Mouse (Mus musculus) 3T3-L1 (cell line): ENCODE results near the gene Hmga2.

Experiments
- DNase-seq: peaks from one replicate; pipeline ENCODE4 v3.0.0-alpha.2; 2015; ENCODE audit warnings: low read depth, low spot score

Hmga2 gene

DNA sequence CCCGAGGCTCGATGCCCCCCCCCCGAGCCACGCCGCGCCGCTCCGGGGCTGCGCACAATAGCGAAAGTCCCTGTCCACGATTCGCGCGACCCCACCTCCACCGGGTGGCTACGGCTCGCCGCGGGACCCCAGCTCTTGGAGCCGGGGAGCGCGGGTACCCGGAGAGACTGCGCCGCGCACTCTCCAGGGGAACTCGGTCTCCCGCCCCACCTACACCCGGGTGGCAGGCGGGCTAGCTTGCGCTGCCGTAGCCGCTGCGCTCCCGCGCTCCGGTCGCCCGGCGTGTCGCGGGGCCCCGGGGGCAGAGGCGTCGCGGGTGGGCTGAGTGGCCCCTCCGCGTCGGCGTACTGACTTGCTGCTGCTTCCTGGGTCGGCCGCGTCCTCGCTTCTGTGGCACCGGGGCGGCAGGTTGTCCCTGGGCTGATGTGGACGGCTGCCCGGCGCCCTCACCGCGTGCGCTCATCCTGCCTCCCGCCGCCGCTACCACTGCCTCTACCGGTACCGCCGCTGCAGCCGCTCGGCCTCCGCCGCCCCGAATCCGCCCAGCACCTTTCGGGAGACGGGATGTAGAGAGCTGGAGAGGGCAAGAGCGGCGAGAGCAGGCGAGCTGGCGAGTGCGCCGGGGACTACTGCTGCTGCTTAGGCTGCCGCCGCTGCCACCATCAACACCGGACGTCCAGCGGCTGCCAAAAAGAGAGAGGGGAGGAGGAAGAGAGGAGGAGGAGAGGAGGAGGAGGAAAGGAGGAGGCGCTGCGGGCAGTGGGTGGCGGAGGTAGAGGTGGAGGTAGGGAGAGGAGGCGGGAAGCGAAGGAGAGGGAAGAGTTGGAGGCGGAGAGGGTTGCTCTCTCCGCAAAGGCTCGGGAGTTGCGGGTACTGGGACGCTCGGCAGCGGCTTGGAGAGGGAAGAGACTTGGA lies at the start of gene Hmga2:
Gene Hmga2 (minus strand): TSS at position 869 of the 915 bp plus-strand sequence.
- no peak for DNase-seq

DNA sequence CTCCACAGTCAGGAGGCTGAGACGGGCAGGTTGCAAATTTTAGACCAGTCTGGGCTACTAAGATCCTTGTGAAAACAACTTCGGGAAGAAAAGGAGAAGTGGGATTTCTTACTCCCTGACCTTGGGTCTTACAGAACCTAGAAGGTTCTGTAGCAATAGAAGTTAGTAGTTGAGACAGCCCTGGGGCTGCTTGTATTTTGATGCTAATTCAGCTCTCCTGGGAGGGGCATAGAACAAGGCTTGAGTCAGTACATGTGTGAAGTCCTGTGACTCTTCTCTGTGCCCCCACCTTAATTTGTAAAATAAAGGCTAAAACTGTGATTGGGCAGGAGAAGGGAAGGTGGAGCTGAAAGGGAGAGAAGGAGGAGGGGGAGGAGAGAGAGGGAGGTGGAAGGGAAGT lies 46.7 kb upstream of the Hmga2 start:
- DNase-seq, result no peak

DNA sequence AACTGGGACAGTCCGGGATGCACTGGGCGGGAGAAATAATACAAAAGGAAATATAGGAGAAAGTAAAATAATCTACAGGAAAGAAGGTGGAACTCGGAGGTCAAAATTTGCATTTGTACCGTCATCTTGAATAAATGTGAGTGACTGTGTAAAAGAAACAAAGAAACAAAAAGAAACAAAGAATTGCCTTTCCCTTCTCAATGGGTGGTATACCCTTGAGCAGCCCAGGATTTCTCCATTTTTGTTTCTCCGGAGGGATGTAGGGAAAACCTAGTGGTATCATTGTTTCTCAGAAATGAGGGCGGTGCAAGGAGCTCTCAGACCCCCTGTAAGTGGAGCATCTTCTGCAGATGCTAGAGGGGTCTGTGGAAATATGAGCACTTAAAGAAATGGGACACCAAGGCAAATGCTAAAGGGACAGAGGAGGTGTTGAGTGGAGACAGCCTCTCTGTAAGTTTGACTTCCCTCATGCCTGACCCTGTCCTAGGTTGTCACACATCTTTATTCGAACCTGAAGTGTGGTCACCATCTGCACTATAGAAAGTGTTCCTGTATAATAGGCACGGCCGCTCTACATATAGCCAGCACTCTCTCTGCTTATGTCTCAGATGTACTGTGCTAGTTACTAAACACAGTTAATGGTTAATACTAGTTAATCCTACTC lies 45.8 kb upstream of the Hmga2 start:
- no peak for DNase-seq

DNA sequence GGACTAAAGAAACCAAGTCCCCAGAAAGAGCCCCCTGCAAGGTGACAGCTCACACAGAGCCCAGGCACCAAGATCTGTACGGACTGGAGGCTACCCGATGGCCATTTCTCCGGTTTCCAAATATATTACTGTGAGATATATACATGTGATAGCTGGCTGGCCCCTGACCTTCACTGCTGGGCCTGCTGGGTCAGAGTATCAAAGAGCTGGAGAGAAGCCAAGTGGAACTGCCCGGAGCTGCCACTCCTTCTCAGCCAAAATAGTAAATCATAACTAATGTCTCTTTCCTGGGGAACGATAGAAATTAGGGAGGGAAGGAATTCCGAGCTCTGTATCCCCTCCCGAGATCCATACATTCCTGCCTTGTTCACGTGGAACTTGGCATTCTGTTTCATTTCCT lies 40.0 kb upstream of the Hmga2 start:
- DNase-seq, result no peak

DNA sequence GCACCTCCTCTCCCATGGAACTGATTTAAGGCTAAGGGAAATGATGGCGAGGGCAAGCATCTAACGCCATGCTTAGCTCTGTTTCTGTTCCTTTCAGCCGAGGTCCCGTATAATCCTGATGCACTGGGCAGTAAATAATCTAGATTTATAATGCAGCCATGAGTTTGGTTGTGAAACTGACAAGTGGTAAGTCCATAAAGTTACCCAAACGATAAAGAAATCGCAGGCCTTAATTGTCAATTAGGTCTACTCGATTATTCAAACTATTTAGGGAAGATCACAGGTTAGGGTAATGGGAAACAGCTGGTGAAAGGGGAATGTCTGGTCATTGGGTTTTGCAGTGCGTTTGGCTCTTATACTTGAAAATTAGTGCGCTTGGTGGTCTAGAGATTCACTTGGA lies 37.5 kb upstream of the Hmga2 start:
- no peak for DNase-seq

DNA sequence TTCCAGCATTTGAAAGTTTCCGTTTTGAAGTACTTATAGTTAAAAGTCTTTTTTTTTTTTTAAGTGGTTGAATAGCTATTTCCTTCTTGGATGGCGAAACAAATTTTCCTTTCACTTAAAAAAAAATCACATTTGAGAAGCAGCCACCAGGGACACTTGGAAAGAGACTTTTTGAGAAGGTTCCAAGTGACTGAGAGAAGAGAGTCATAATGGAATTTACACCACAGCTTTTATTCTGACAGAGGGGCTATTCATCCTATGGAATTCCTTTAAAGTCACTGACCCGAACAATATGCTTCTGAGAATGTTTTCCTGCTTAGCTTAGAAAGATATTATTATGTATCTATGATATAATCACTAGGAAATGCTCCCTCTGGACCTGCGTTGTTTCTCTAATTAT lies 36.7 kb upstream of the Hmga2 start:
- DNase-seq, result peak; percentile 60

DNA sequence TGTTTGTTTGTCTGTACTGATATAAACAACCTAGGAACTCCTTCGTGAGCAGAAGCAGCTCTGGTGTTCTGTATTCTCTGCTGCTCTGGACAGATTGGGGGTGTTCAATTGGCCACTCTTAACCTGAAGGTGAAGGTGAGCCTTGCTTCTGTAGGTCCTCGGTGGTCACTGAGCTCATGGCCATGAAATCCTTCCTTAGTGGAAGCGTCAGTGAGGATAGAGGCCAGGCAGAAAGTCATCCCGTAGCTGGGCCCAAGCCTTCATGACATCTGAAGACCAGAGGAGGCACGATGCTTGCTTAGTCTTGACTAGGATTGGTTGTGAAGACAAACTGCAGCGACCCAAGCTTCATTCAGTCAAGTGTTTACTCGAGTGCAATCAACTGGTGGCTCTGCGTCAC lies 35.9 kb upstream of the Hmga2 start:
- DNase-seq, result no peak

DNA sequence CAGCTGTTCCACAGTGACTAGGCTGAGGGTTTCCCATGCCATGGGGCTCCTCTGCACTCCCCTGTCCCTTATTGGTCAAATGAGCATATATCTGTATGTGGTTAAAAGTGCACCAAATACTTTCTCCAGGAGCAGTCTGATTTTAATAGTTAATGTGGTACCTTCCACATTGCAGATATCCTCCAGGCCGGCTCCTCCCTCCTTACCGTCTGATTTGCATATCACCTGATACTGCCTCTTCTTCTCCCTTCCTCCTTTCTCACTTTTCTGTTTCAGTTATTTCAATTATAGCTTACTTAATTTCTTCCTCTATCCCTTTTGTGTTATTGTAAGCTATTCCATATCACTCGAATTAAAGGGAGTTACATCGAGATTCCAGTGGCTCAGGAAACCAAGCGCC lies 27.7 kb upstream of the Hmga2 start:
- no peak for DNase-seq

DNA sequence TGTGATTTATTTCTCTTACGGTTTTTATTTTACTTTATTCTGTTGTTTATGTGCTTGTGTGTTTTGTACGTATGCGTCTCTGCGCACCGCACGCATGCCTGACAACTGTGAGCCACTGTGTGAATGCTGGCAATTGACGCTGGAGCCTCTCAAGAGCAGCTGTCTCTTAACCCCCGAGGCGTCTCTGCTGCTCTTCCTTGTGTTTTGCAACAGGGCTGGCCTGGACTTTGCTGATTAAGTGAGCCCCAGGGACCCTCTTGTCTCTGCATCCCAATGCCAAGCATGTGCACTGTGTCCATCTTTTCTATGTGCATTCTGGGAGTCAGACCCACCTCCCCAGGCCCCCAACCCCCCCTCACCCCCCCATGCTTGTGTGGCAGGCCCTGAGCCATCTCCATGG lies 24.5 kb upstream of the Hmga2 start:
- DNase-seq, result no peak

DNA sequence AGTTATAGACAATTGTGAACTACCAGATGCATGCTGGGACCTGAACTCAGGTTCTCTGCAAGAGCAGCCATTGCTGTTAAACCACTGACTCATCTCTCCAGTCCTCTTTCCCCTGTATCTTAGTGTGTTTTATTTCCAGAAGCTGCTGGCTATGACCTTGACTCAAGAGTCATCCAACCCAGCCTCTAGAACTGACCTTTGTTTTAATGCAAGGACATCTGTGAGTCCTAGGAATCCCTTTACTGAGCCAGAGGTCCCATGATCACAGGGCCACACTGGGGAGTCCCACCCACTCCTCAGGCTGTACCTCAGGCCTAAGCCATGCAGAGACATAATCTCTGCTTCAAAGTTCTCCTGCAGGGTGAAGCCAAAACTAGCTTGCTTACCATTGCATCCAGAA lies 21.8 kb upstream of the Hmga2 start:
- DNase-seq, result no peak

DNA sequence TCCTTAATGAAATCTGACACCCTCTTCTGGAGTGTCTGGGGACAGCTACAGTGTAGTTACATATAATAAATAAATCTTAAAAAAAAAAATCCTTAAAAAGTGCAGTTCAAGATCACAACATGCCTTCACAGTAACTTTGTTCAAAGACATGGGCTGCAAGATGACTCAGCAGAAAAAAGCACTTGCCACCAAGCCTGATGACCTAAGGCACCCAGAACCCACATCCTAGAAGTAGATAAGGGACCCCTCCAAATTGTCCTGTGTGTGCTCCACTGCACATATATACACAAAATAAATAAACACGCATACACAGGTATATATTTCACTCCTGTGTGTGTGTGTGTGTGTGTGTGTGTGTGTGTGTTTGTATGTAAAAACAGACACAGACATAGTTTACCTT lies 18.4 kb upstream of the Hmga2 start:
- no peak for DNase-seq

DNA sequence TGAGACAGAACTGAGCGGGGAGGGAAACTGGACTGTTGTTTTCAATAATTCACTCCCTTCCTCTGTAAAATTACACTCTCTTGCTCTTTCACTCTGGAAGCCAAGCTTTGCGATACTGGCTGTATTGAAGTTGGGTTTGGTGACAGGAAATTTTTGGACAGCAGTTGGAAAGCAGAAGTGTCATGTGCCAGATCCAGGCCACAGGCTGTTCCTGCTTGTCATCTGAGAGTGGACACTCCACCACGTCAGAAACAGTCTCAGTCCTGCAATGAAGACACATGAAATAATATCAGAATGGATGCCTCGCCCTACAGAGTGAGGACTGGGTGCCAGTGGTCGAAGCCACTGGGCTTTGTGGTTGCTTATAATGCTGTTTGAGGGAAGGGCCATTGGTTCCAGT lies 15.2 kb upstream of the Hmga2 start:
- DNase-seq, result no peak

DNA sequence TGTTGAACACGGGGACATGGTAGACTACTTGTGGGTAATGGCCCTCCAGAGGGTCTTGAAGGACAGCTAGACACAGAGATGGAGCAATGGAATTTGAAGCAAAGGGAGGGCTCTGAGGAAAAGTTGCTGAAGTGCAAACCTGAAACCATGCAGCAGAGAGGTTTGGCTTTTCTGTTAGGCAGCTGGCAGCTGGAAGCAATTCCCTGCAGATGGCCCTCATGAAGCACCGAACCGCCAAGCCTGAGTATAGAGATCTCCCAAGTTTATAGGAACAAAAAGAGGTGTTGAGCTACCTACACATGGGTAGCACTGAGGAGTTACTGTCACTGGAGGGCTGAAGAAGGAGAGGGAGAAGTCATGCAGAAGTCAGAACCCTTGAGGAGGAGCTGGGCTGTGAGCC lies 13.3 kb upstream of the Hmga2 start:
- DNase-seq, result no peak

DNA sequence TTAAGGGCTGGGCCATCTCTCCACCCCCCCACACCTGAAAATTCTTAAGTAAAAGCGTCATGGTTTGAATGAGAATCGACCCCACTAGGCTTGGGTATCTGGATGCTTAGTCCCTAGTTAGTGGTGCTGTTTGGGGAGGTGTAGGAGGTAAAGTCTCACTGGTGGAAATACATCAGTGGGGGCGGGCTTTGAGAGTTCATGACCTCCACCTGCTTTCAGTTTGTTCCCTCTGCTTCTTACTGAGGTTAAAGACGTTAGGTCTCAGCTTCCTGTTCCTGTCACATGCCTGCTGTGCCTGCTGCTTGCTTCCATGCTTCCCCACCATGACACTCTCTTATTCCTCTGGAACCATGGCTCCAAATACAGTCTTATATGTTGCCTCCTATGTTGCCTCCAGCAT lies 12.3 kb upstream of the Hmga2 start:
- DNase-seq, result no peak

DNA sequence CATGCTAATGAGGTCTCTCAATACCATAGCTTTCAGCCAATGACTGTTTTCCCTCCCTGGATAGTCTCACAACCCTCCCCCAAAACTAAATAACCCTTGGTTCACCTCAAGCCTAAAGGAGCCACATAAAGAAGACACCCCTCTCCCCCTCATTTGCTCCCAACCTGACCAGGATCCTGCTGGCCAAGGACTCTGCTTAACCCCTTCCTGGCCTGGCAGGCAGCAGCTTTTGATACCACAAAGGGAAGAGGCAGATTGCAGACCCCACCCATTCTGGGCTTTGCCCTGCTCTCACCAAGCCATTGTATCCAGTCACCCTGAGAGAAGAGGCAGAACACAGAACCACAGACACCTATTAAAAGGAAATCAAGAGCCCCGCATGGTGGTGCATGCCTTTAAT lies 11.6 kb upstream of the Hmga2 start:
- no peak for DNase-seq

DNA sequence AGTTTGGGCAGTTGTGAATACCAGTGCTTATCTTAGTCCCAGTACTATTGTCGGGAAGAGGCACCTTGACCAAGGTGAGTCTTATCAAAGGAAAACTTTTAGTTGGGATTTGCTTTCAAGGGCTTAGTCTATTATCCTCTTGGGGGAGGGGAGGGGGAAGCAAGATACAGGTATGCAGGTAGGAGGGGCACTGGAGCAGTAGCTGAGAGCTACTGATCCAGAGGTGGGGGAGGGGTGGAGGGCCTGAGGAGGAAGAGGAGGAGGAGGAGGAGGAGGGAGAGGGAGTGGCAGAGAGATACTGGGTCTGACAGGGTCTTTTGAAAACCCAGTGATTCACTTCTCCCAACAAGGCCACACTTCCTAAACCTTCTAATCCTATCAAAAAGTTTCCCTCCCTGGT lies 9.2 kb upstream of the Hmga2 start:
- no peak for DNase-seq

DNA sequence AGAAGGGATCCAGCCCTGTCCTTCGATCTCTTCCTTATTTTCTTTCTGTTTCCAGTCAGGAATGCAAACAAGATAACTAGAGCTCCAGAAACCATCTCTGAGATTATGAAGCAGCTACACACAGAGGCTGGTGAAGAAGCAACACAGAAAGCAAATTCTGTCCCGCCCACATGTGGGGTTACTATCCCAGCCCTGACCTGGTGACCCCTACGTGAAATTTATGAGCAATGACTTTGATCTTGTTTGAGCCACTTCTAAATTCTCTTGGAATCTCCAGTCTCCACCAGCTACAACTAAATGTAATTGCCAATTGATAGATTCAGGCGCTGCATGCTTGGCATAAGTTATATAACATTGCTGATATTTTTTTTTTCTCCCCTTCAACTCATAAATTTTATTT lies 7.9 kb upstream of the Hmga2 start:
- DNase-seq, result no peak

DNA sequence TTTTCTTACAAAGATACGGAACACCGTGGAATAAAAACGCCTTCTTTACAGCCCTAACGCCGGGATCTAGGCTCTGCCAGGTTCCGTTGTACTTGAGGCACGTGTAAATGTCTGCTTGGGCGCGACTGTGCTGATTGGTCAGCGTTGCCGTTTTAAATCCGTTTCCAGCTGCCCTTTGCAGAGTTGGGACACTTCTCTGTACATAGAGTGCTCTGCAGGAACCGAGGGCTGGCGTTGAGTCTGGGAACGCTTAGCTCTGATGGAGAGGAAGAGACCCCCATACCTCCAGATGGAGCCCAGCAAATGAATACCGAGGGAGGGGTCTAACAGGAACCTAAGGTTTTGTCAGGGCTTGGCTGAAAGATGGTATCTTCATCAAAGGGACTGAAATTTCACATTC lies 1.9 kb upstream of the Hmga2 start:
- peak; percentile 75 for DNase-seq

DNA sequence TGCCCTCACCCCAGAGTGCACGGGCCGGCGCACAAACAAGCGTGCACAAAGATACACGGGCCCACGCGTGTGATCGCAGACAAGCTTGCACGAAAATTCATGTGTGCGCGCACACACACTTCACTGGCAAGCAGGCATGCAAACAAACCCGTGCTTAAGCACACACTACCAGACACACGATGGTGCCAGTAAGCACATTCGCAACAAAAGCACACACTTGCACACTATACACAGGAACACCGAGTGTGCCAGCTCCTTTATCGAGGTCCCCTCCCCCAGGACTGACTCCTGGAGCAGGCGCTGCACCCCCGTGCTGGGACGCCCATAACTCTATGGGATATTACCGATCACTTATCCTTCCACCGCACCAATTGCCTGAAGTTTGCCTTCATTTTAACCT lies 1.2 kb upstream of the Hmga2 start:
- peak; percentile 63 for DNase-seq

DNA sequence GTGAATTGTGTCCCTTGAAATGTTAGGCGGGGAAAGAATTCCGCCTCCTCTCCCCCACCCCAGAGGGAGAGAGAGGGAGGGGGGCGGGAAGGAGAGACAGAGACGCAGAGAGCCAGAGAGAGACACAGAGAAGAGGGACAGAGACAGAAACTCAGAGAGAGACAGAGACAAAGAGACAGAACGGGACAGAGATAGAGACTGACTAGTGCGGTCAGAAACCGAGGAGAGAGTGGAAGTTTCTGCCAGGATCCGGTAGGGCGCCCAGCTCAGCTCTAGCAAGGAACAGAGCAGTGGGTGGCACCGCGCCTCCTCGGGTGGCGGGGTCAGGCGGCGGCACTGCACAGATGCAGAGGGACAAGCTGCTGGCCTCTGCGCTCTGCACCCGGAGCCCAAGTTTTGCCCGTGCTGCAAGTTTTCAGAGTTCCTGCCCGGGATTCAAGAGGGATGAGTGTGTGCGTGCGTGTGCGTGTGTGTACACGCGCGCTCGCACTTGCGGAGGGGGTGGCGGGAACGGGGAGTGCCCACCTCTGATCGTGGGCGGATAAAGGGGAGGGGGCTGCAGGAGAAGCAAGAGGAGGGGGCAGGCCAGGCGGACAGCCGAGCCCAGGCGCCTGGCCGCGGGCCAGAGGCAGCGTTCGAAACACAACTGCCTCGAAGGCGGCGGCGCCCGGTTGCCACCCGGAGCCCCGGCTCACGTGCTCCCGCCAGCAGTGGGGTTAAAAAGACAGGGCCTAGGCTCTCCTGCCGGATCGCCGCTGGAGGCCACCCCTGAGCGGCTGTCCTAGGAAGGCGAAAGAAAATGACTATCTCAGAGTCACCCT lies 457 bp upstream of the Hmga2 start:
- peak; percentile 87 for DNase-seq

DNA sequence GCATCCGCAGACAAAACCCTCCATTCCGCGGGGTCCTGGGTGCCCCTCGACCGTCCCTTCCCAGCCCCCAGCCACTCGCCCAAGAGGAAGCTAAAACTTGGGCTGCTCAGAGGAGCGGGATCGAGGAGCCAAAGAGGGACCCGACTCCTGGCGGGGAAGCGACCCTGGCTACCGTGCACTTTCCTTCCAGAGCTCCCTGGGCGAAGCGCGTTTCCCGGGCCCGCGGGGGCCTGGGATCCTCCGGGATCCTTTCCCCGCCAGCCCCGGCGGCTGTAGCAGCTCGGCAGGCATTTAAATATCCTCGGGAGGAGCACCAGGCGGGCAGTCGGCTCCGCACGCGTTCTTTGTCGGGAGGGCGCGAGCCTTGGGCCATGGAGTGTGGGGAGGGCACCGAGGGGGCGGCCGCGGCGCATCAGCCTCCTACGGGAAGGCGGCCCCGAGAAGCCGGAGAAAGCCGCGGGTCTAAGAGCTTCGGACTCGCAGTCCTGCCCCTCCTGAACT lies 1.2 kb downstream of the Hmga2 start:
- peak; percentile 32 for DNase-seq

DNA sequence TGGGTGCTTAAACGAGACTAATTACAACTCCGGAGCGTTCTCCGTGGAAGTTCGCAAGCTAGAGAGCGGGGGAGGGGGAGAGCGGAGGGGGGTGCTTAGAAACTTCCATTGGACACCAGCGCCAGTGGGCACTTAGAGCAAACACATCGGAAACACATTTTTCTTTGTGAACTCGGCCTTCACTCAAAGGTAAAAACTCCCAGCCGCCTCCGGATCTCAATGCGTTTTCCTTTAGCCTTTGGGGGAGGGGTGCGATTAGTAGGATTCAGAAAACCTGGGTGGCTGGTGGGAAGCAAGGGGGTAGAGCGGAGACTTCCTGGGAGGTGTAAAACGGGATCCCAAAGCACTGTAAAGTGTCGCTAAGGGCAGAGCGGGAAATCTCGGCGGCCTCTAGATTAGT lies 2.0 kb downstream of the Hmga2 start:
- peak; percentile 72 for DNase-seq
